Mouse (Mus musculus) hindbrain, embryonic 10.5 days (tissue): ENCODE results near the gene Cdk17. TPM values are rescaled to one million over a fixed set of nuclear protein-coding genes. Genes with fewer than 3 reads are reported as not detected.

Experiments
- DNase-seq: peaks from one replicate; pipeline ENCODE4 v3.0.0-alpha.2; 2017; ENCODE audit warnings: low spot score
- H3K27ac ChIP-seq: fragments of 300-500 bp; sonication (generic); 2 replicates; pipeline ENCODE4 v1.5.1; 2016; ENCODE audit warnings: mild to moderate bottlenecking, moderate library complexity
- H3K27me3 ChIP-seq: fragments of 300-500 bp; sonication (generic); 2 replicates; pipeline ENCODE4 v1.6.1; 2016; ENCODE audit warnings: mild to moderate bottlenecking; ENCODE audit not compliant: poor library complexity, insufficient read depth, severe bottlenecking
- H3K36me3 ChIP-seq: fragments of 300-500 bp; sonication (generic); 2 replicates; pipeline ENCODE4 v1.6.1; 2016; ENCODE audit warnings: mild to moderate bottlenecking, moderate library complexity
- H3K4me1 ChIP-seq: fragments of 300-500 bp; sonication (generic); replicated peaks from 2 replicates; pipeline ENCODE4 v1.6.1; 2016; ENCODE audit warnings: mild to moderate bottlenecking
- H3K4me3 ChIP-seq: fragments of 300-500 bp; sonication (generic); 2 replicates; pipeline ENCODE4 v1.5.1; 2016; ENCODE audit warnings: mild to moderate bottlenecking, moderate library complexity
- H3K9me3 ChIP-seq: fragments of 300-500 bp; sonication (generic); 2 replicates; pipeline ENCODE4 v1.6.1; 2016; ENCODE audit warnings: mild to moderate bottlenecking, moderate library complexity
- WGBS: fragments of 180-500 bp; shearing (Covaris S2); methylation state at CpG from one replicate; pipeline ENCODE4 v1.1.7; 2016; 5-methylcytosine and 5-hydroxymethylcytosine counted together
- polyA plus RNA-seq: library from polyadenylated mRNA; unstranded; fragments of >200 nt; fragmentation: Nextera tagmentation; extraction: Ambion mirVana; gene quantifications from 2 replicates; pipeline ENCODE4 v1.2.1, GENCODE M21; 2016

The Cdk17 gene
- polyA plus RNA-seq, 1 experiment from 2014 or later, result 22.6 TPM

GRCm38 (mm10) chr10:93278361-93278760, 117.7 kb downstream of the Cdk17 start:
- Histone ChIP-seq H3K9me3 (no peaks in the 10 kb centered on the region), H3K4me1 (peaks cover 49% of the 10 kb centered on the region), H3K27ac (no peak overlapping the region), H3K36me3 (peaks cover 17% of the 10 kb centered on the region), H3K27me3 (no peaks in the 10 kb centered on the region), H3K4me3 (no peak overlapping the region)
- WGBS, result 86% methylated on average over 8 of the region's 8 CpGs
- DNase-seq, result no peak

- no peaks in the 10 kb centered on the region for H3K27me3 ChIP-seq
- H3K9me3 ChIP-seq, result no peaks in the 10 kb centered on the region
- H3K4me1 ChIP-seq, result peaks cover 46% of the 10 kb centered on the region
- peaks cover 24% of the 10 kb centered on the region for H3K36me3 ChIP-seq
- no peak for DNase-seq
- no peak overlapping the region for H3K27ac ChIP-seq
- WGBS, result 92% methylated on average over 9 of the region's 9 CpGs
- H3K4me3 ChIP-seq, result no peak overlapping the region
Observed at GRCm38 (mm10) chr10:93279062-93279461, 118.4 kb downstream of the Cdk17 start.

- DNase-seq, result no peak
- Histone ChIP-seq H3K4me1 (peaks cover 36% of the 10 kb centered on the region), H3K36me3 (peaks cover 31% of the 10 kb centered on the region), H3K9me3 (no peaks in the 10 kb centered on the region), H3K27me3 (no peaks in the 10 kb centered on the region), H3K27ac (no peak overlapping the region), H3K4me3 (no peak overlapping the region)
- WGBS, result 76% methylated on average over 12 of the region's 12 CpGs
Observed at GRCm38 (mm10) chr10:93280586-93280985, 119.9 kb downstream of the Cdk17 start.

GRCm38 (mm10) chr10:93281092-93281491, 120.4 kb downstream of the Cdk17 start:
- H3K36me3 ChIP-seq, result peaks cover 31% of the 10 kb centered on the region
- H3K4me3 ChIP-seq, result no peak overlapping the region
- 78% methylated on average over 7 of the region's 7 CpGs for WGBS

GRCm38 (mm10) chr10:93282526-93282964, 121.9 kb downstream of the Cdk17 start:
- 67% methylated on average over 12 of the region's 12 CpGs for WGBS
- no peak for DNase-seq
- Histone ChIP-seq H3K4me1 (peaks cover 18% of the 10 kb centered on the region; the same call in 1 of the 2 replicates), H3K27ac (0 out of 2 replicates have a peak overlapping the region, but pooled peaks have one; percentile 40), H3K36me3 (peaks cover 33% of the 10 kb centered on the region), H3K9me3 (no peaks in the 10 kb centered on the region), H3K27me3 (no peaks in the 10 kb centered on the region), H3K4me3 (no peak overlapping the region)

More at GRCm38 (mm10) chr10:93281092-93281491, 120.4 kb downstream of the Cdk17 start:
- Histone ChIP-seq H3K27me3 (no peaks in the 10 kb centered on the region), H3K27ac (no peak overlapping the region), H3K4me1 (peaks cover 31% of the 10 kb centered on the region), H3K9me3 (no peaks in the 10 kb centered on the region)
- no peak for DNase-seq

GRCm38 (mm10) chr10:93283258-93283657, 122.6 kb downstream of the Cdk17 start:
- Histone ChIP-seq H3K4me1 (peaks cover 18% of the 10 kb centered on the region; the same call in 1 of the 2 replicates), H3K27me3 (no peaks in the 10 kb centered on the region), H3K9me3 (no peaks in the 10 kb centered on the region), H3K36me3 (peaks cover 34% of the 10 kb centered on the region), H3K27ac (no peak overlapping the region), H3K4me3 (no peak overlapping the region)
- no peak for DNase-seq
- WGBS, result 74% methylated on average over 4 of the region's 4 CpGs

- DNase-seq, result no peak
- Histone ChIP-seq H3K4me3 (no peak overlapping the region), H3K27me3 (no peaks in the 10 kb centered on the region), H3K9me3 (no peaks in the 10 kb centered on the region), H3K4me1 (peaks cover 18% of the 10 kb centered on the region; the same call in 1 of the 2 replicates), H3K27ac (no peak overlapping the region), H3K36me3 (peaks cover 28% of the 10 kb centered on the region)
- WGBS, result 87% methylated on average over 5 of the region's 5 CpGs
Observed at GRCm38 (mm10) chr10:93285489-93285888, 124.8 kb downstream of the Cdk17 start.

GRCm38 (mm10) chr10:93287551-93288145, 127.0 kb downstream of the Cdk17 start:
- no peak overlapping the region for H3K4me3 ChIP-seq
- H3K27ac ChIP-seq, result no peak overlapping the region
- WGBS, result 91% methylated on average over 8 of the region's 8 CpGs
- no peaks in the 10 kb centered on the region for H3K27me3 ChIP-seq
- no peak for DNase-seq
- peaks cover 21% of the 10 kb centered on the region; the same call in 1 of the 2 replicates for H3K36me3 ChIP-seq
- no peaks in the 10 kb centered on the region for H3K9me3 ChIP-seq
- H3K4me1 ChIP-seq, result 0 out of 2 replicates have a peak, but pooled peaks cover 14% of the 10 kb centered on the region

GRCm38 (mm10) chr10:93288336-93288735, 127.7 kb downstream of the Cdk17 start:
- Histone ChIP-seq H3K4me3 (no peak overlapping the region), H3K36me3 (peaks cover 19% of the 10 kb centered on the region; the same call in 1 of the 2 replicates), H3K27me3 (no peaks in the 10 kb centered on the region), H3K4me1 (0 out of 2 replicates have a peak, but pooled peaks cover 11% of the 10 kb centered on the region), H3K9me3 (no peaks in the 10 kb centered on the region), H3K27ac (no peak overlapping the region)
- no peak for DNase-seq
- WGBS, result 95% methylated on average over 4 of the region's 4 CpGs

GRCm38 (mm10) chr10:93289404-93289803, 128.7 kb downstream of the Cdk17 start:
- WGBS, result 80% methylated on average over 6 of the region's 6 CpGs
- Histone ChIP-seq H3K36me3 (0 out of 2 replicates have a peak, but pooled peaks cover 10% of the 10 kb centered on the region), H3K27ac (no peak overlapping the region), H3K27me3 (no peaks in the 10 kb centered on the region), H3K4me1 (peaks cover 12% of the 10 kb centered on the region; the same call in 1 of the 2 replicates), H3K9me3 (no peaks in the 10 kb centered on the region), H3K4me3 (no peak overlapping the region)
- no peak for DNase-seq

GRCm38 (mm10) chr10:93291352-93291751, 130.7 kb downstream of the Cdk17 start:
- DNase-seq, result peak; percentile 77
- Histone ChIP-seq H3K27me3 (no peaks in the 10 kb centered on the region), H3K36me3 (0 out of 2 replicates have a peak, but pooled peaks cover 5% of the 10 kb centered on the region), H3K9me3 (no peaks in the 10 kb centered on the region), H3K4me3 (no peak overlapping the region), H3K4me1 (peaks cover 21% of the 10 kb centered on the region), H3K27ac (no peak overlapping the region)
- 33% methylated on average over 7 of the region's 7 CpGs for WGBS

GRCm38 (mm10) chr10:93291843-93292242, 131.2 kb downstream of the Cdk17 start:
- peak; percentile 79 for DNase-seq
- Histone ChIP-seq H3K27ac (no peak overlapping the region), H3K4me3 (no peak overlapping the region), H3K9me3 (no peaks in the 10 kb centered on the region), H3K27me3 (no peaks in the 10 kb centered on the region), H3K36me3 (0 out of 2 replicates have a peak, but pooled peaks cover 5% of the 10 kb centered on the region), H3K4me1 (peaks cover 23% of the 10 kb centered on the region)
- 4% methylated on average over 6 of the region's 6 CpGs for WGBS

- 85% methylated on average over 7 of the region's 7 CpGs for WGBS
- no peaks in the 10 kb centered on the region for H3K27me3 ChIP-seq
- no peaks in the 10 kb centered on the region for H3K9me3 ChIP-seq
- no peak overlapping the region for H3K4me3 ChIP-seq
- DNase-seq, result no peak
- no peaks in the 10 kb centered on the region for H3K36me3 ChIP-seq
- no peak overlapping the region for H3K27ac ChIP-seq
- H3K4me1 ChIP-seq, result peaks cover 29% of the 10 kb centered on the region
Observed at GRCm38 (mm10) chr10:93293621-93294020, 132.9 kb downstream of the Cdk17 start.
